Mouse (Mus musculus) heart, adult 8-10 months (tissue): ENCODE data around the gene Spcs3. TPM values are rescaled to one million over a fixed set of nuclear protein-coding genes. Genes with fewer than 3 reads are reported as not detected.
"Not testable (repeated sequence)": the region's sequence is repeated elsewhere in the genome, so short reads cannot be mapped to it uniquely, and the experiment has no call there.

Experiments
- DNase-seq: peaks from one replicate; pipeline ENCODE4 v3.0.0; 2022; ENCODE audit warnings: low spot score
- total RNA-seq, 4 experiments: library from RNA; stranded (reverse); gene quantifications; 2 replicates each; pipeline ENCODE4 v1.2.4; 2022

The Spcs3 gene
- total RNA-seq, result 10 to 100 TPM; 50.5 to 58.0 (median 54.4) TPM

- DNase-seq, result peak; percentile 95
Measured at GRCm38 (mm10) chr8:54529382-54530296, at the start of gene Spcs3, which contains the start of gene Asb5. Gene Spcs3 (minus strand): TSS chr8:54529998. Gene Asb5 (plus strand): TSS chr8:54529580.

GRCm38 (mm10) chr8:54570618-54571609 is 41.1 kb upstream of the Spcs3 start:
- DNase-seq, result peak; percentile 35

- no peak for DNase-seq
Measured at GRCm38 (mm10) chr8:54567168-54567567, 37.4 kb upstream of the Spcs3 start.

GRCm38 (mm10) chr8:54565603-54566260 is 35.9 kb upstream of the Spcs3 start:
- DNase-seq, result no peak

GRCm38 (mm10) chr8:54565181-54565580 is 35.4 kb upstream of the Spcs3 start:
- DNase-seq, result no peak

- no peak for DNase-seq
Measured at GRCm38 (mm10) chr8:54562137-54562536, 32.3 kb upstream of the Spcs3 start.

- DNase-seq, result no peak
Measured at GRCm38 (mm10) chr8:54554921-54555320, 25.1 kb upstream of the Spcs3 start.

GRCm38 (mm10) chr8:54550026-54550574 is 20.3 kb upstream of the Spcs3 start:
- no peak for DNase-seq

- DNase-seq, result no peak
Measured at GRCm38 (mm10) chr8:54548383-54548782, 18.6 kb upstream of the Spcs3 start.

- DNase-seq, result no peak
Measured at GRCm38 (mm10) chr8:54541331-54541730, 11.5 kb upstream of the Spcs3 start.

- no peak for DNase-seq
Measured at GRCm38 (mm10) chr8:54537285-54537684, 7.5 kb upstream of the Spcs3 start.

GRCm38 (mm10) chr8:54535172-54535571 is 5.4 kb upstream of the Spcs3 start:
- no peak for DNase-seq

GRCm38 (mm10) chr8:54528571-54528970 is 1.2 kb downstream of the Spcs3 start:
- no peak for DNase-seq

- DNase-seq, result no peak
Measured at GRCm38 (mm10) chr8:54526700-54527099, 3.1 kb downstream of the Spcs3 start.

GRCm38 (mm10) chr8:54525606-54526005 is 4.2 kb downstream of the Spcs3 start:
- DNase-seq, result no peak

- DNase-seq, result no peak
Measured at GRCm38 (mm10) chr8:54520516-54520915, 9.3 kb downstream of the Spcs3 start.

GRCm38 (mm10) chr8:54518756-54519460 is 10.9 kb downstream of the Spcs3 start:
- no peak for DNase-seq

GRCm38 (mm10) chr8:54512200-54512599 is 17.6 kb downstream of the Spcs3 start:
- DNase-seq, result not testable (repeated sequence)

GRCm38 (mm10) chr8:54511791-54512190 is 18.0 kb downstream of the Spcs3 start:
- no peak for DNase-seq

GRCm38 (mm10) chr8:54509221-54509721 is 20.5 kb downstream of the Spcs3 start:
- DNase-seq, result no peak
